Mouse (Mus musculus) neural tube, embryonic 11.5 days (tissue): ENCODE data around the gene Tor1a. TPM values are rescaled to one million over a fixed set of nuclear protein-coding genes. Genes with fewer than 3 reads are reported as not detected.
"Not testable (repeated sequence)": the region's sequence is repeated elsewhere in the genome, so short reads cannot be mapped to it uniquely, and the experiment has no call there.

ENCODE experiments used
- ATAC-seq: fragments of 200-750 bp; cut with Nextera tagmentation; 2 replicates; pipeline ENCODE4 v1.8.0; 2017; ENCODE audit warnings: moderate number of reproducible peaks, mild to moderate bottlenecking, moderate TSS enrichment, moderate library complexity; ENCODE audit not compliant: insufficient read depth, low FRiP score, low TSS enrichment
- DNase-seq: peaks from one replicate; pipeline ENCODE4 v3.0.0-alpha.2; 2015; ENCODE audit warnings: low spot score
- H3K27ac ChIP-seq: fragments of 300-500 bp; sonication (generic); 2 replicates; pipeline ENCODE4 v1.5.1; 2014; ENCODE audit warnings: low read depth, mild to moderate bottlenecking, low read length
- H3K27me3 ChIP-seq: fragments of 300-500 bp; sonication (generic); 2 replicates; pipeline ENCODE4 v1.6.1; 2014; ENCODE audit warnings: mild to moderate bottlenecking, low read length, mixed read lengths; ENCODE audit not compliant: control insufficient read depth, insufficient read depth
- H3K36me3 ChIP-seq: fragments of 300-500 bp; sonication (generic); 2 replicates; pipeline ENCODE4 v1.6.1; 2014; ENCODE audit warnings: mild to moderate bottlenecking, low read length, moderate library complexity, mixed read lengths; ENCODE audit not compliant: control insufficient read depth, insufficient read depth
- H3K4me1 ChIP-seq: fragments of 300-500 bp; sonication (generic); 2 replicates; pipeline ENCODE4 v1.6.1; 2014; ENCODE audit warnings: low read length, mixed read lengths; ENCODE audit not compliant: control insufficient read depth, insufficient read depth
- H3K4me2 ChIP-seq: fragments of 300-500 bp; sonication (generic); 2 replicates; pipeline ENCODE4 v1.6.1; 2014; ENCODE audit warnings: low read depth, mild to moderate bottlenecking, moderate library complexity
- H3K4me3 ChIP-seq: fragments of 300-500 bp; sonication (generic); 2 replicates; pipeline ENCODE4 v1.5.1; 2014; ENCODE audit warnings: low read depth, low read length
- H3K9ac ChIP-seq: fragments of 300-500 bp; sonication (generic); 2 replicates; pipeline ENCODE4 v1.6.1; 2014; ENCODE audit warnings: mild to moderate bottlenecking, low read length
- H3K9me3 ChIP-seq: fragments of 300-500 bp; sonication (generic); 2 replicates; pipeline ENCODE4 v1.6.1; 2016; ENCODE audit warnings: low read length; ENCODE audit not compliant: control insufficient read depth
- WGBS: fragments of 180-500 bp; shearing (Covaris S2); extraction: QIAGEN DNeasy Blood & Tissue Kit; methylation state at CpG from one replicate; pipeline ENCODE4 v1.1.7; 2014; 5-methylcytosine and 5-hydroxymethylcytosine counted together
- polyA plus RNA-seq: library from polyadenylated mRNA; unstranded; fragments of >200 nt; fragmentation: Nextera tagmentation; extraction: Ambion mirVana; gene quantifications from 2 replicates; pipeline ENCODE4 v1.2.1, GENCODE M21; 2014

Gene Tor1a
- polyA plus RNA-seq, 1 experiment from 2014 or later, result 81.8 TPM

- Histone ChIP-seq H3K9me3 (no peaks in the 10 kb centered on the region), H3K27me3 (no peaks in the 10 kb centered on the region), H3K36me3 (no peaks in the 10 kb centered on the region), H3K4me1 (no peaks in the 10 kb centered on the region), H3K27ac (no peak overlapping the region), H3K4me2 (no peak overlapping the region), H3K4me3 (no peak overlapping the region), H3K9ac (no peak overlapping the region)
- DNase-seq, result no peak
- ATAC-seq, result no peak
- 52% methylated on average over 4 of the region's 4 CpGs for WGBS
These were observed 29.1 kb downstream of the Tor1a start for GRCm38 (mm10) chr2:30938574-30938991.

DNA sequence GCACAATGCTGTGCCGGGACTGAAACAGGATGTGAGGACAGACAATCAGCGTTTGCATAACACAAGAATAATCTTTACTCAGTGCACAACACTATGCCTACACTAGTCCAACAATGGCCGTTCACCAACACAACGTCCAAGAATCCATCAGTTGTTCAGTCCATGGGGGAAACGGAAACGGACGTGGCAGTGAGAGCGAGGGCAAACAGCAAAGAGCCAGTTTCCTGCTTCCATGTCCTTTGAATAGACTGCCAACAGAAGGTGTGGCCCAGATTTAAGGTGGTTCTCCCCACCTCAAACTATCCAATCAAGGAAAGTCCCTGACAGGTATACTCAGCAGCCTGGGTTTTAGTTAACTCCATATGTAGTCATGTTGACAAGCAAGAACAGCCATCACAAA is 30.0 kb downstream of the Tor1a start:
- H3K4me1 ChIP-seq, result no peaks in the 10 kb centered on the region
- H3K27me3 ChIP-seq, result no peaks in the 10 kb centered on the region
- H3K9ac ChIP-seq, result no peak overlapping the region
- no peak overlapping the region for H3K4me2 ChIP-seq
- WGBS, result 88% methylated on average over 8 of the region's 8 CpGs
- no peak for DNase-seq
- H3K9me3 ChIP-seq, result no peaks in the 10 kb centered on the region
- no peak for ATAC-seq
- H3K36me3 ChIP-seq, result no peaks in the 10 kb centered on the region
- no peak overlapping the region for H3K27ac ChIP-seq
- H3K4me3 ChIP-seq, result no peak overlapping the region

DNA sequence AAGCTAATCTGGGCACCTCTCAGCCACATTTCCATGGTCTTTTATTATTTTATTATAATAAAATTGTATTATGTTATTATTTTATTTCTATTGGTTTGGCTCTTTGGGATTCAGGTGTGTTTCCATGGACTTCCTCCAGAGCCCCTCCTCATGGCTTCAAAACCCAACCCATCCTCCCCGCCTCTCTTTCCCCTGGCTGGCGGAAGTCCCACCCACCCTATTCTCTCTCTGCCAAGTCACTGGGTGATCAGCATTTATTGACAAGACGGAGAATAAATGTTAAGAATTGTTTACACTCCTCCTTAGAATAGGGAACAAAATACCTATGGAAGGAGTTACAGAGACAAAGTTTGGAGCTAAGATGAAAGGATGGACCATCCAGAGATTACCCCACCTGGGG is 30.9 kb downstream of the Tor1a start:
- H3K27me3 ChIP-seq, result no peaks in the 10 kb centered on the region
- no peaks in the 10 kb centered on the region for H3K4me1 ChIP-seq
- H3K9ac ChIP-seq, result no peak overlapping the region
- H3K36me3 ChIP-seq, result no peaks in the 10 kb centered on the region
- ATAC-seq (no peak), DNase-seq (no peak)
- H3K9me3 ChIP-seq, result no peaks in the 10 kb centered on the region
- 73% methylated on average over 3 of the region's 3 CpGs for WGBS
- H3K4me3 ChIP-seq, result no peak overlapping the region
- no peak overlapping the region for H3K4me2 ChIP-seq
- no peak overlapping the region for H3K27ac ChIP-seq

DNA sequence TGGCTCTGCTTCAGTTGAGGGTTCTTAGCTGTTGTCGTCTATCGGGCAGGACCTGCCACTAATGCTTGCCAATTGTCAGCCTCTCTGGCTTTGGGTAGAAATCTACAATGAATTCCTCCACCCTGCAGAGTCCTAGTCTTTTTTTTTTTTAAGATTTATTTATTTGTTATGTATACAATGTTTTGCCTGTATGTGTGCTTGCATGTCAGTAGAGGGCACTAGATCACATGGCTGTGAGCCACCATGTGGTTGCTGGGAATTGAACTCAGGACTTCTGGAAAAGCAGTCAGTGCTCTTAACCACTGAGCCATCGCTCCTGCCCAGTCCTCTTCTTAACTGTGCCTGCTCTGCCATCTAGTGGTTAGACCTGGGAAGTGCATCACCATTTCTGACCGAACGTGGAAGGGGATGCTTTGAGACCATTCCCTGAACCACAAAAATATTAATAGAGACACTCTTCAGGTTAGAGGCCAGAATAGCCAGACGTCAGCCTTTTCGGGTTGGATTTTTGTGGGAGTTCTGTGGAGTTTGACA is 33.7 kb downstream of the Tor1a start:
- Histone ChIP-seq H3K9me3 (no peaks in the 10 kb centered on the region), H3K4me2 (no peak overlapping the region), H3K27me3 (no peaks in the 10 kb centered on the region), H3K36me3 (no peaks in the 10 kb centered on the region), H3K9ac (no peak overlapping the region), H3K4me1 (no peaks in the 10 kb centered on the region), H3K4me3 (no peak overlapping the region), H3K27ac (no peak overlapping the region)
- DNase-seq, result peak; percentile 80
- WGBS, result 25% methylated on average over 7 of the region's 7 CpGs
- ATAC-seq, result no peak

DNA sequence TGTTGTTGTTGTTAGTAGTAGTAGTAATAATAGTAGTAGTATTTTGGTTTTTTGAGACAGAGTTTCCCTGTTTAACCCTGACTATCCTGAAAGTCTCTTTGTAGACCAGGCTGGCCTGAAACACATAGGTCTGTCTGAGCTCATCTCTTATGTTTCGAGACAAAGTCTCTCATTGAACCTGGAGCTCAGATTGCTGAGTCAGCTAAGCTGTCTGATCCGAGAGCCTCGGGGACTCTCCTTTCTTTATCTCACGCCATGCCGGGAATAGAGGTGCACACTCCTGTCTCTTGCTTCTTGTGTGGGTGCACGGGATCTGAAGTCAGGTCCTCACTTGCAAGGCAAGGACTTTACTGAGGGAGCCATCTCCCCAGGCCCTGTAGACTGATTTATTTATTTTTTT is 34.7 kb downstream of the Tor1a start:
- ATAC-seq (no peak), DNase-seq (no peak)
- Histone ChIP-seq H3K27ac (no peak overlapping the region), H3K9me3 (no peaks in the 10 kb centered on the region), H3K4me1 (no peaks in the 10 kb centered on the region), H3K36me3 (no peaks in the 10 kb centered on the region), H3K4me2 (no peak overlapping the region), H3K9ac (no peak overlapping the region), H3K27me3 (no peaks in the 10 kb centered on the region), H3K4me3 (no peak overlapping the region)
- 79% methylated on average over 6 of the region's 6 CpGs for WGBS

DNA sequence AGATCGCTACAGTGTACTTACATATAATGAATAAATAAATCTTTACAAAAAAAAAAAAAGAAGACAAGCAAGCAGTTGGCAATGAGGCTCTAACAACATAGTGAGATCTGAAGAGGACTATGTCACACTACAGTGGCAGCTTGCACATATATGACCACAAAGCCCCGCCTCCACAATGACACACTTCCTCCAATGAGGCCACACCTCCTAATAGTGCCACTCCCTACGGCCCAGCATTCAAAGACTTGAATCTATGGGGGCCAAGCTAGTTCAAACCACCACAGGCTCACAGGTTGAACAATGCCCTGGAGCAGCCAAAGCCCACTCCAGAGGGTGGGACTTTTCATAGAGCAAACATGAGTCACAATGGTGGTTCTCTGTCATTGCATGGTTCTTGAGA is 35.8 kb downstream of the Tor1a start:
- Histone ChIP-seq H3K27me3 (no peaks in the 10 kb centered on the region), H3K4me2 (no peak overlapping the region), H3K4me3 (no peak overlapping the region), H3K36me3 (no peaks in the 10 kb centered on the region), H3K9me3 (no peaks in the 10 kb centered on the region), H3K9ac (no peak overlapping the region), H3K27ac (no peak overlapping the region), H3K4me1 (no peaks in the 10 kb centered on the region)
- DNase-seq (no peak), ATAC-seq (no peak)
- WGBS, result 80% methylated on average over 3 of the region's 3 CpGs

DNA sequence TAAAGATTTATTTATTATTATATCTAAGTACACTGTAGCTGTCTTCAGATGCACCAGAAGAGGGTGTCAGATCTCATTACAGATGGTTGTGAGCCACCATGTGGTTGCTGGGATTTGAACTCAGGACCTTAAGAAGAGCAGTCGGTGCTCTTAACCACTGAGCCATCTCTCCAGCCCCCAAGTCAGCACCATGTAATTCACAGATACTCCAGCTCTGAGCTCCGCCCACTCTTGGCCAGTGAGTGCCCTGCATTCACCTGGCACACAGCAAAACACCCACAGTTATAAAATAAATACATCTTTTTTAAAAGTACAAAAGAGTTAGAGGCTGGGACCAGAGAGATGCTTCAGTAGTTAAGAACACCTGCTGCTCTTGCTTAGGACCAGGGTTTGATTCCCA is 36.9 kb downstream of the Tor1a start:
- not testable (repeated sequence) for H3K27ac ChIP-seq, H3K4me1 ChIP-seq, DNase-seq, H3K36me3 ChIP-seq, H3K4me2 ChIP-seq, ATAC-seq, H3K9ac ChIP-seq, H3K9me3 ChIP-seq, H3K27me3 ChIP-seq, H3K4me3 ChIP-seq
- WGBS, result 89% methylated on average over 2 of the region's 2 CpGs

- 5% methylated on average over 23 of the region's 23 CpGs for WGBS
- Histone ChIP-seq H3K27ac (no peak within 1 kb of the TSS), H3K36me3 (no peaks in the 10 kb centered on the region), H3K9ac (no peak within 1 kb of the TSS), H3K27me3 (no peaks in the 10 kb centered on the region), H3K4me2 (peak within 1 kb of the TSS; percentile 36), H3K9me3 (no peaks in the 10 kb centered on the region), H3K4me1 (no peaks in the 10 kb centered on the region), H3K4me3 (0 out of 2 replicates have a peak within 1 kb of the TSS, but pooled peaks have one; percentile 0)
- ATAC-seq (no peak), DNase-seq (peak; percentile 77)
These were observed 38.2 kb downstream of the Tor1a start, which contains the start of gene Ptges for GRCm38 (mm10) chr2:30929483-30930045. Ptges (minus strand) TSS chr2:30929863.

- 0 out of 2 replicates have a peak overlapping the region, but pooled peaks have one; percentile 0 for H3K4me3 ChIP-seq
- no peak overlapping the region for H3K9ac ChIP-seq
- no peak overlapping the region for H3K27ac ChIP-seq
- WGBS, result 28% methylated on average over 12 of the region's 12 CpGs
- H3K27me3 ChIP-seq, result no peaks in the 10 kb centered on the region
- no peaks in the 10 kb centered on the region for H3K4me1 ChIP-seq
- no peaks in the 10 kb centered on the region for H3K9me3 ChIP-seq
- ATAC-seq (no peak), DNase-seq (no peak)
- no peaks in the 10 kb centered on the region for H3K36me3 ChIP-seq
- H3K4me2 ChIP-seq, result peak overlapping the region; percentile 36
These were observed 38.7 kb downstream of the Tor1a start for GRCm38 (mm10) chr2:30928893-30929482.
